Mouse (Mus musculus) kidney, postnatal 0 days (tissue): ENCODE data around the gene Cdc14a. TPM values are rescaled to one million over a fixed set of nuclear protein-coding genes. Genes with fewer than 3 reads are reported as not detected.

Experiments
- ATAC-seq: fragments of 200-750 bp; cut with Nextera tagmentation; replicated peaks from 2 replicates; pipeline ENCODE4 v1.8.0; 2017; ENCODE audit warnings: low read depth, moderate number of reproducible peaks, moderate TSS enrichment, moderate library complexity; ENCODE audit not compliant: low FRiP score
- DNase-seq: peaks from one replicate; pipeline ENCODE4 v3.0.0-alpha.2; 2016; ENCODE audit warnings: low spot score
- H3K27ac ChIP-seq: fragments of 300-500 bp; sonication (generic); 2 replicates; pipeline ENCODE4 v1.5.1; 2014; ENCODE audit warnings: mild to moderate bottlenecking
- H3K27me3 ChIP-seq: fragments of 300-500 bp; sonication (generic); 2 replicates; pipeline ENCODE4 v1.6.1; 2014; ENCODE audit warnings: low read length, mixed read lengths; ENCODE audit not compliant: insufficient read depth
- H3K36me3 ChIP-seq: fragments of 300-500 bp; sonication (generic); 2 replicates; pipeline ENCODE4 v1.6.1; 2014; ENCODE audit warnings: low read length, mixed read lengths; ENCODE audit not compliant: insufficient read depth
- H3K4me1 ChIP-seq: fragments of 300-500 bp; sonication (generic); replicated peaks from 2 replicates; pipeline ENCODE4 v1.6.1; 2014; ENCODE audit warnings: antibody characterized with exemption, low read length, mixed read lengths; ENCODE audit not compliant: insufficient read depth
- H3K4me2 ChIP-seq: fragments of 300-500 bp; sonication (generic); 2 replicates; pipeline ENCODE4 v1.6.1; 2014; ENCODE audit warnings: mild to moderate bottlenecking, low read length, moderate library complexity, mixed read lengths
- H3K4me3 ChIP-seq: fragments of 300-500 bp; sonication (generic); replicated peaks from 2 replicates; pipeline ENCODE4 v1.5.1; 2014; ENCODE audit warnings: low read depth, low read length
- H3K9ac ChIP-seq: fragments of 300-500 bp; sonication (generic); 2 replicates; pipeline ENCODE4 v1.6.1; 2014; ENCODE audit warnings: low read depth, low read length
- H3K9me3 ChIP-seq: fragments of 300-500 bp; sonication (generic); replicated peaks from 2 replicates; pipeline ENCODE4 v1.6.1; 2016; ENCODE audit warnings: low read length, inconsistent platforms, mixed read lengths
- CTCF ChIP-seq: IDR thresholded peaks from 2 replicates; pipeline ENCODE4 v1.5.1; 2016; ENCODE audit warnings: antibody characterized with exemption, low read depth, mild to moderate bottlenecking, moderate library complexity
- WGBS: fragments of 180-500 bp; shearing (Covaris S2); extraction: QIAGEN DNeasy Blood & Tissue Kit; methylation state at CpG from one replicate; pipeline ENCODE4 v1.1.7; 2014; 5-methylcytosine and 5-hydroxymethylcytosine counted together
- polyA plus RNA-seq: library from polyadenylated mRNA; unstranded; fragments of >200 nt; fragmentation: Nextera tagmentation; extraction: Ambion mirVana; gene quantifications from 2 replicates; pipeline ENCODE4 v1.2.1, GENCODE M21; 2015

The Cdc14a gene
- polyA plus RNA-seq, 1 experiment from 2014 or later, result 12.9 TPM

DNA sequence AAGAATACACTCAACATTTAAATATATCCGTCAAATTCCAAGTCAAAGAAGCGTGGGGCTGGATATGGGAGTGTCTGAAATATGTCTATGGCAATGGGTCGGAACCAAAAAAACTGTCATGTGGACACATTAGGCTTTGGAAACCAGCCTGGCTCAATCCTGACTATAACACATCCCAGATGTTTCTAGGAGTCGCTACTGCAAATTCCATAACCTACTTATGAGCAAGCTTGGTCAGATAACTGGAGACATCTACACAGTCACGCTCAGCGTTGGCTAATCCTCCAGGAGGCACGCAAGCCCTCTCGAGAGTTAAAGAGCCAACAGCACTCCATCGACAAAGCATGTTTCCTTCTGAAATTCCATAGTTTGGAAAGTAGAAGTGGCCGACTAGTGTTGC, 125.1 kb downstream of the Cdc14a start:
- H3K27ac ChIP-seq, result no peak overlapping the region
- 85% methylated on average over 10 of the region's 10 CpGs for WGBS
- H3K4me2 ChIP-seq, result no peak overlapping the region

DNA sequence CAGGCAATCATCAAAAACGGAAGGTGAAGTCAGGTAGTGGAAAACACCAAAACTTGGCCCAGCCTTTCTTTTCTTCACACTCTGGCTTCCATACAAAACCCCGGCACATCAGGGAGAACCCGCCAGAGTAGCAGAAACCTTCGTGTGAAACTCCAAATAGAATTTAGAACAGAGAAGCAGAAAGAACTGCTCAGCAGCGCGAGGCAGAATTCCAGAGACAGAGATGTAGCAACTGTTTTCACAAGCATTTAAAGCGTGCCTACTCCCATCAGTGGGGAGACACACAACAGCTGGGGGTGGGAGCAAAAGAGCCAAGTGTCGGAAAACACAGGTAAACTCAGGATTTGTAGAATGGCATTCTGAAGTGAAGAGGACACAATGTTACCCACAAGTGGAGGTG, 125.8 kb downstream of the Cdc14a start:
- Histone ChIP-seq H3K9me3 (no peaks in the 10 kb centered on the region), H3K36me3 (peaks cover 19% of the 10 kb centered on the region; the same call in 1 of the 2 replicates), H3K27ac (no peak overlapping the region), H3K4me3 (no peak overlapping the region), H3K9ac (no peak overlapping the region), H3K27me3 (no peaks in the 10 kb centered on the region), H3K4me2 (no peak overlapping the region), H3K4me1 (no peaks in the 10 kb centered on the region)
- DNase-seq, result no peak
- no peak for ATAC-seq
- TF ChIP-seq CTCF, result no peak
- 78% methylated on average over 8 of the region's 8 CpGs for WGBS

More for the DNA sequence above, 125.1 kb downstream of the Cdc14a start:
- no peaks in the 10 kb centered on the region for H3K9me3 ChIP-seq
- no peak overlapping the region for H3K9ac ChIP-seq
- H3K4me3 ChIP-seq, result no peak overlapping the region
- DNase-seq (peak; percentile 9), ATAC-seq (no peak)
- TF ChIP-seq CTCF, result no peak
- H3K36me3 ChIP-seq, result 0 out of 2 replicates have a peak, but pooled peaks cover 19% of the 10 kb centered on the region
- H3K27me3 ChIP-seq, result no peaks in the 10 kb centered on the region
- H3K4me1 ChIP-seq, result no peaks in the 10 kb centered on the region

DNA sequence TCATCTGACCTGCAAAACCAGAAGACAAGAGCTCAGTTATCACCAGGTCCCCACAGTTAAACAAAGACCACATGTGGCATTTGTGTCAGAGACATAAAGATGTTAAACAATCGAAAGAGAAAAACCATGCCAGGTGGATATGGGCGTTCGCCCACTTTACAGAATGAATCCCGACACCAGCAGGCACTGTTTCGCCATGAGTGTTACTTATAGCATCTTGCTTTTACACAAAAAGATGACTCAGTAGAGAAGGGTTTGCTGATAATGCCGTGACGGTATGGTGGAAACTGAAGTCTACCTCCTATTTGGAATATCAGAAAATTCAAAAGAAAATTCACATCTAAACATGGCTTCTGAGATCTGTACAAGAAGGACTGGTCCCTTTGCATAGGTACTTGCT, 126.7 kb downstream of the Cdc14a start:
- 96% methylated on average over 7 of the region's 7 CpGs for WGBS
- H3K36me3 ChIP-seq, result peaks cover 22% of the 10 kb centered on the region; the same call in 1 of the 2 replicates
- no peak for ATAC-seq

DNA sequence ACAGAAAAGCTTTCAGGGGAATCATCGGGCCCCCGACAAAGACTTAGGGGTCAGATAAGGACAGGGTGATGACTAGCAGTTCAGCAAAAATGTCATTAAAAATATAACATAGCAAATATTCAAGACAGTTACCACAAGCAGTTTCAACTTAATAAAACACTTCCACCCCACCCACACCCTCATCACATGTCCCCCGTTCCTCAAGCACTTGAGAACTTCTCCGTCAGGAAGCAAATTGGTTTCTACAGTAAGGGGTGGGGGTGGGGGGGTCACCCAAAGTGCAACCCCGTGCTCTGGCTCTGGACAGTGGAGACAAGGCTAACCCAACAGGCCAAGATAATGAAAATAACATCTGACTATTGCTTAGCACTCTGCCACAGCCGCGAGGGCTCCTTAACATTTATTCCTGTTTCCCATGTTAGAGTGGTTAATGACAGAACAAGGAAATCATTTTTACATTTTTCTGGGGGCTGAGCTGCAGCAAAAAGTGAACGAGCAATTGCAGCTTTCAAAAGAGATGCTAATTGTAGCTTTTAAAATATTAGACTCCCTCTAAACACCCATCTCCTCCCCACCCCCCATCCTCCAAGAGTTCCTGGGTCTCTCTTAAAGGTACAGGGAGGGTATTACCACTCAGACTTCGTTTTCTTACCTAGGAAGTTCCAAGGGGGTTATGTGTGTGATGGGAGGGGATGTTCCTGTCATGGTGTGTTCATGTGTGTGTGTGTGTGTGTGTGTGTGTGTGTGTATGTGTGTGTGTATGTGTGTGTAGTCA, 133.6 kb downstream of the Cdc14a start:
- 88% methylated on average over 9 of the region's 9 CpGs for WGBS
- no peak overlapping the region for H3K4me3 ChIP-seq
- no peaks in the 10 kb centered on the region for H3K9me3 ChIP-seq
- no peak for ATAC-seq
- TF ChIP-seq CTCF, result no peak
- H3K4me2 ChIP-seq, result no peak overlapping the region
- peaks cover 15% of the 10 kb centered on the region for H3K36me3 ChIP-seq
- H3K9ac ChIP-seq, result no peak overlapping the region
- H3K4me1 ChIP-seq, result no peaks in the 10 kb centered on the region
- H3K27ac ChIP-seq, result no peak overlapping the region
- no peaks in the 10 kb centered on the region for H3K27me3 ChIP-seq
- DNase-seq, result no peak

More for the DNA sequence above, 126.7 kb downstream of the Cdc14a start:
- no peak for TF ChIP-seq CTCF
- Histone ChIP-seq H3K9me3 (no peaks in the 10 kb centered on the region), H3K27ac (no peak overlapping the region), H3K4me1 (no peaks in the 10 kb centered on the region), H3K4me2 (no peak overlapping the region), H3K9ac (no peak overlapping the region), H3K27me3 (no peaks in the 10 kb centered on the region), H3K4me3 (no peak overlapping the region)
- no peak for DNase-seq

DNA sequence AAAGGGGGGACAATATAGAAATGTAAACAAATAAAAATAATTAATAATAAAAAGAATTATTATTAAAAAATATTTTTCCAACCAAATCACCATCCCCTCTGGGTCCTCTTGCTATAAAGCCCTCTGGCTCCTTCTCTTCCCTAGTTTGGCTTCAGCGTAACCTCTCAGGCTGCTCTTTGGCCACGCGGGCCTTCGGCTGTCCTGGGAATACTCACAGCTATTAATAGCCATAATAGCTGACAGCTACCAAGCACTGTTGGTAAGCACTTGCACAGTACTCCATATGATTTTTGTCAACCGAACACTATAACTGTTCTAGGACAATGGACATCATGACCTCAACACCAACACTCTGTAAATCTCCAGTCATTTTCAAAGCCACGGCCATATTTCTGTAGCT, 135.0 kb downstream of the Cdc14a start:
- ATAC-seq, result no peak
- 62% methylated on average over 6 of the region's 6 CpGs for WGBS
- no peaks in the 10 kb centered on the region for H3K27me3 ChIP-seq

DNA sequence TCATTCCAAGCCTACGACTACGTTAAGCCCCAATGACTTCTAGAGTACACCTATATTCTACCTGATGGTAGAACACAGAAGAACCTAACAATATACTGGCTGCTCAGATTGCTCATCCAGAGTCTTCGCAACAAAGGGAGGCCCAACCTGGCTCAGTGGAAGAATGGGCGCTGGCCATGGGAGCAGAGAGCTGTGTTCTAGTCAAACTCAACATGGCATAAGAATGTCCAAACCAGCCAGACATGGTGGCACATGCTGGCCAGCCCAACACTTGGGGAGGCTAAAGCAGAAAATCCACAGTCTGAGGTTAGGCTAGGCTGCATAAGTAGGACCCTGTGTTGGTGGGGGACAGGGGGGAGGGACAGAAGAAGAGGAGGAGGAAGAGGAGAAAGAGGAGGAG, 139.1 kb downstream of the Cdc14a start:
- TF ChIP-seq CTCF, result no peak
- no peak for ATAC-seq
- 98% methylated on average over 4 of the region's 4 CpGs for WGBS

More for the DNA sequence above, 135.0 kb downstream of the Cdc14a start:
- H3K4me2 ChIP-seq, result no peak overlapping the region
- DNase-seq, result peak; percentile 39
- TF ChIP-seq CTCF, result no peak
- H3K4me1 ChIP-seq, result no peaks in the 10 kb centered on the region
- peaks cover 8% of the 10 kb centered on the region for H3K36me3 ChIP-seq
- H3K9ac ChIP-seq, result no peak overlapping the region
- H3K4me3 ChIP-seq, result no peak overlapping the region
- H3K9me3 ChIP-seq, result no peaks in the 10 kb centered on the region
- H3K27ac ChIP-seq, result no peak overlapping the region

More for the DNA sequence above, 139.1 kb downstream of the Cdc14a start:
- H3K36me3 ChIP-seq, result peaks cover 3% of the 10 kb centered on the region; the same call in 1 of the 2 replicates
- no peaks in the 10 kb centered on the region for H3K27me3 ChIP-seq
- H3K27ac ChIP-seq, result no peak overlapping the region
- H3K9me3 ChIP-seq, result no peaks in the 10 kb centered on the region
- no peak for DNase-seq
- H3K4me1 ChIP-seq, result no peaks in the 10 kb centered on the region
- H3K9ac ChIP-seq, result no peak overlapping the region
- no peak overlapping the region for H3K4me3 ChIP-seq
- H3K4me2 ChIP-seq, result no peak overlapping the region
